Mouse (Mus musculus) macrophage (primary cell): ENCODE data around the gene Rere. TPM values are rescaled to one million over a fixed set of nuclear protein-coding genes. Genes with fewer than 3 reads are reported as not detected.

Experiments
- H3K27ac ChIP-seq: fragments of 350-480 bp; formaldehyde crosslinking; 2 replicates; pipeline ENCODE4 v1.9.0; 2021
- H3K36me3 ChIP-seq: fragments of 350-480 bp; formaldehyde crosslinking; 2 replicates; pipeline ENCODE4 v1.9.0; 2021; ENCODE audit errors: inconsistent target
- H3K4me3 ChIP-seq: fragments of 350-480 bp; formaldehyde crosslinking; 2 replicates; pipeline ENCODE4 v1.9.0; 2021; ENCODE audit errors: inconsistent target
- H3K79me2 ChIP-seq: fragments of 350-480 bp; formaldehyde crosslinking; 2 replicates; pipeline ENCODE4 v1.9.0; 2021; ENCODE audit errors: inconsistent target
- WGBS: methylation state at CpG from one replicate; pipeline ENCODE4 v1.1.7; 2026; ENCODE audit warnings: inconsistent platforms; ENCODE audit not compliant: missing documents; 5-methylcytosine and 5-hydroxymethylcytosine counted together
- polyA plus RNA-seq: library from polyadenylated mRNA; stranded (reverse); fragments of 250-400 nt; gene quantifications from 3 replicates; pipeline ENCODE4 v1.2.4, GENCODE M21; 2018; ENCODE audit warnings: inconsistent platforms

The Rere gene
- polyA plus RNA-seq, 1 experiment from 2014 or later, result 55.3 TPM

GRCm38 (mm10) chr4:150651390-150652277 lies 370.2 kb downstream of the Rere start, which contains the start of gene Slc45a1:
TSS of gene Slc45a1 (minus strand) at chr4:150652174.
- H3K27ac ChIP-seq, result no peak within 1 kb of the TSS
- 12% methylated on average over 40 of the region's 41 CpGs for WGBS
- H3K4me3 ChIP-seq, result no peak within 1 kb of the TSS
- H3K36me3 ChIP-seq, result no peaks in the 10 kb centered on the region
- H3K79me2 ChIP-seq, result no peaks in the 10 kb centered on the region

- no peaks in the 10 kb centered on the region for H3K79me2 ChIP-seq
- H3K4me3 ChIP-seq, result no peak overlapping the region
- H3K27ac ChIP-seq, result no peak overlapping the region
- 49% methylated on average over 8 of the region's 11 CpGs for WGBS
- no peaks in the 10 kb centered on the region for H3K36me3 ChIP-seq
These were observed 371.7 kb downstream of the Rere start for GRCm38 (mm10) chr4:150653072-150653599.

GRCm38 (mm10) chr4:150655989-150656388 lies 374.5 kb downstream of the Rere start:
- no peaks in the 10 kb centered on the region for H3K79me2 ChIP-seq
- WGBS, result 7% methylated on average over 15 of the region's 17 CpGs
- H3K36me3 ChIP-seq, result no peaks in the 10 kb centered on the region
- H3K27ac ChIP-seq, result no peak overlapping the region
- peak overlapping the region; percentile 10; the same call in 1 of the 2 replicates for H3K4me3 ChIP-seq

GRCm38 (mm10) chr4:150656504-150656903 lies 375.1 kb downstream of the Rere start:
- Histone ChIP-seq H3K4me3 (no peak overlapping the region), H3K36me3 (no peaks in the 10 kb centered on the region), H3K79me2 (no peaks in the 10 kb centered on the region), H3K27ac (no peak overlapping the region)
- WGBS, result 82% methylated on average over 6 of the region's 6 CpGs

- 85% methylated on average over 9 of the region's 9 CpGs for WGBS
- Histone ChIP-seq H3K4me3 (no peak overlapping the region), H3K27ac (no peak overlapping the region), H3K36me3 (no peaks in the 10 kb centered on the region), H3K79me2 (no peaks in the 10 kb centered on the region)
These were observed 378.6 kb downstream of the Rere start for GRCm38 (mm10) chr4:150659926-150660610.

GRCm38 (mm10) chr4:150661886-150662285 lies 380.4 kb downstream of the Rere start:
- no peak overlapping the region for H3K4me3 ChIP-seq
- H3K79me2 ChIP-seq, result no peaks in the 10 kb centered on the region
- H3K36me3 ChIP-seq, result no peaks in the 10 kb centered on the region
- H3K27ac ChIP-seq, result no peak overlapping the region
- WGBS, result 14% methylated on average over 13 of the region's 13 CpGs

GRCm38 (mm10) chr4:150663192-150663591 lies 381.7 kb downstream of the Rere start:
- Histone ChIP-seq H3K79me2 (no peaks in the 10 kb centered on the region), H3K4me3 (no peak overlapping the region), H3K36me3 (no peaks in the 10 kb centered on the region), H3K27ac (no peak overlapping the region)
- 57% methylated on average over 12 of the region's 12 CpGs for WGBS

GRCm38 (mm10) chr4:150664726-150665125 lies 383.3 kb downstream of the Rere start:
- 86% methylated on average over 6 of the region's 7 CpGs for WGBS
- no peak overlapping the region for H3K4me3 ChIP-seq
- no peak overlapping the region for H3K27ac ChIP-seq
- no peaks in the 10 kb centered on the region for H3K36me3 ChIP-seq
- H3K79me2 ChIP-seq, result no peaks in the 10 kb centered on the region

- H3K27ac ChIP-seq, result no peak overlapping the region
- no peaks in the 10 kb centered on the region for H3K79me2 ChIP-seq
- WGBS, result 98% methylated on average over 10 of the region's 10 CpGs
- H3K4me3 ChIP-seq, result no peak overlapping the region
- H3K36me3 ChIP-seq, result no peaks in the 10 kb centered on the region
These were observed 384.4 kb downstream of the Rere start for GRCm38 (mm10) chr4:150665806-150666205.

Other genes with a start within 250 kb of the Rere start
- 14.0 to 24.4 TPM (median 22.6 TPM) in 3 replicates for gene Gpr157, start 194.3 kb upstream of the Rere start, polyA plus RNA-seq
- gene Slc2a5, start 162.4 kb upstream of the Rere start, polyA plus RNA-seq, result 0.06 TPM in 1 of 3 replicates, not detected in the others
- gene Slc2a7, start 132.7 kb upstream of the Rere start, polyA plus RNA-seq, result not detected in 3 replicates
- 0.43 to 1.5 TPM in 2 of 3 replicates, not detected in the other for gene Car6, start 80.3 kb upstream of the Rere start, polyA plus RNA-seq
- 167 to 467 TPM (median 266 TPM) in 3 replicates for gene Eno1, start 44.9 kb upstream of the Rere start, polyA plus RNA-seq